Mouse (Mus musculus): ENCODE measurements around the gene Ppm1e. TPM values are rescaled to one million over a fixed set of nuclear protein-coding genes. Genes with fewer than 3 reads are reported as not detected.

The Ppm1e gene
- polyA plus RNA-seq, 1 experiment = 0.80 TPM

- H3K36me3 ChIP-seq (ENCODE audit: control insufficient read depth, insufficient read depth, low read length) = peaks cover 11% of the 10 kb centered on the region
- WGBS = 82% methylated on average over 5 of the region's 5 CpGs
- H3K4me1 ChIP-seq (ENCODE audit: control insufficient read depth, insufficient read depth, insufficient read length, low read length) = peaks cover 4% of the 10 kb centered on the region; the same call in 1 of the 2 replicates
- H3K4me3 ChIP-seq (ENCODE audit: low read depth, low read length) = no peak overlapping the region
- TF ChIP-seq CTCF (IDR thresholded peaks at IDR 0.05; ENCODE audit: extremely low read depth, insufficient read length, insufficient replicate concordance, low read depth, low read length) (no peak), POLR2A (IDR thresholded peaks at IDR 0.05; ENCODE audit: low read depth, low read length) (no peak)
- H3K27ac ChIP-seq (ENCODE audit: insufficient read depth, low read depth, low read length) = no peak overlapping the region
- H3K27me3 ChIP-seq (ENCODE audit: control insufficient read depth, insufficient read depth, low read length) = no peaks in the 10 kb centered on the region
Observed at GRCm38 (mm10) chr11:87227056-87227455, 131.8 kb downstream of the Ppm1e start.

GRCm38 (mm10) chr11:87222686-87223085, 136.1 kb downstream of the Ppm1e start:
- Histone ChIP-seq H3K27ac (ENCODE audit: insufficient read depth, low read depth, low read length) (no peak overlapping the region), H3K4me1 (ENCODE audit: control insufficient read depth, insufficient read depth, insufficient read length, low read length) (peaks cover 4% of the 10 kb centered on the region; the same call in 1 of the 2 replicates), H3K4me3 (ENCODE audit: low read depth, low read length) (no peak overlapping the region), H3K36me3 (ENCODE audit: control insufficient read depth, insufficient read depth, low read length) (peaks cover 13% of the 10 kb centered on the region), H3K27me3 (ENCODE audit: control insufficient read depth, insufficient read depth, low read length) (no peaks in the 10 kb centered on the region)
- TF ChIP-seq CTCF (IDR thresholded peaks at IDR 0.05; ENCODE audit: extremely low read depth, insufficient read length, insufficient replicate concordance, low read depth, low read length) (no peak), POLR2A (IDR thresholded peaks at IDR 0.05; ENCODE audit: low read depth, low read length) (no peak)
- WGBS = 66% methylated on average over 3 of the region's 3 CpGs

GRCm38 (mm10) chr11:87212313-87212712, 146.5 kb downstream of the Ppm1e start:
- WGBS = 76% methylated on average over 5 of the region's 5 CpGs
- Histone ChIP-seq H3K27me3 (ENCODE audit: control insufficient read depth, insufficient read depth, low read length) (no peaks in the 10 kb centered on the region), H3K36me3 (ENCODE audit: control insufficient read depth, insufficient read depth, low read length) (peaks cover 4% of the 10 kb centered on the region), H3K4me3 (ENCODE audit: low read depth, low read length) (no peak overlapping the region), H3K4me1 (ENCODE audit: control insufficient read depth, insufficient read depth, insufficient read length, low read length) (no peaks in the 10 kb centered on the region), H3K27ac (ENCODE audit: insufficient read depth, low read depth, low read length) (no peak overlapping the region)
- no peak for TF ChIP-seq POLR2A (IDR thresholded peaks at IDR 0.05; ENCODE audit: low read depth, low read length)
- no peak for TF ChIP-seq CTCF (IDR thresholded peaks at IDR 0.05; ENCODE audit: extremely low read depth, insufficient read length, insufficient replicate concordance, low read depth, low read length)

Other genes starting within 250 kb of the Ppm1e start
- 0.69 and 1.0 TPM in 2 replicates for gene Ska2, start 249.8 kb downstream of the Ppm1e start, polyA plus RNA-seq (2012; rRNA removed)
- gene Trim37, start 231.9 kb downstream of the Ppm1e start, polyA plus RNA-seq (2012; rRNA removed) = 0.56 and 0.85 TPM in 2 replicates
- gene Rad51c, start 45.9 kb upstream of the Ppm1e start, polyA plus RNA-seq (2012; rRNA removed) = 0.05 and 0.37 TPM in 2 replicates
- 0.19 TPM in 1 of 2 replicates, not detected in the other for gene Tex14, start 46.0 kb upstream of the Ppm1e start, polyA plus RNA-seq (2012; rRNA removed)
- not detected in 2 replicates for gene Gm11492, start 207.6 kb upstream of the Ppm1e start, polyA plus RNA-seq (2012; rRNA removed)
- 11.3 and 19.8 TPM in 2 replicates for gene Sept4, start 209.9 kb upstream of the Ppm1e start, polyA plus RNA-seq (2012; rRNA removed)
- gene Mtmr4, start 233.1 kb upstream of the Ppm1e start, polyA plus RNA-seq (2012; rRNA removed) = 28.3 and 60.0 TPM in 2 replicates

Measured in small intestine, adult 2 months (tissue).